Mouse (Mus musculus) frontal cortex, postnatal 36 days (tissue): ENCODE results near the gene Cdkl4.
"Not testable (repeated sequence)": the region's sequence is repeated elsewhere in the genome, so short reads cannot be mapped to it uniquely, and the experiment has no call there.

Source experiments
- DNase-seq, 2 experiments: peaks; one replicate each; pipeline ENCODE4 v3.0.0; 2022; ENCODE audit warnings: low spot score in 2 of 2

Cdkl4 gene

DNA sequence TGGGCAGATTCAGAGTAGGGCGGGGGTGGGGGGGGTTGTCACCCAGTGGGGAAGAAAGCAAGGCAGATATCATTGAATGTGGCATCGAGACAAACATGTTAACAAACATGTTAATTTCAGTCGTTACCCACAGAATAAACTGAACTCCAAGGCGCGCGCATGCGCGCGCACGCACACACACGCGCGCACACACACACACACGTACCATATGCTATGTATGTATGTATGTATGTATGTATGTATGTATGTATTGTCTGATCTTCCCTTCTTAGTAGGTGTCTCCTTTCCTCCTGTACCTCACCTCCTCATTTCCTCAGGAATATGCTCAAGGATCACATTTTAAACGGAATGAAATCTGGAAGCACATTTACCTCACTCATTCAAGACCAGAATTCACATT lies at the start of gene Cdkl4:
TSS of gene Cdkl4 (minus strand) at position 175 of the 400 bp plus-strand sequence.
- DNase-seq = no peak

DNA sequence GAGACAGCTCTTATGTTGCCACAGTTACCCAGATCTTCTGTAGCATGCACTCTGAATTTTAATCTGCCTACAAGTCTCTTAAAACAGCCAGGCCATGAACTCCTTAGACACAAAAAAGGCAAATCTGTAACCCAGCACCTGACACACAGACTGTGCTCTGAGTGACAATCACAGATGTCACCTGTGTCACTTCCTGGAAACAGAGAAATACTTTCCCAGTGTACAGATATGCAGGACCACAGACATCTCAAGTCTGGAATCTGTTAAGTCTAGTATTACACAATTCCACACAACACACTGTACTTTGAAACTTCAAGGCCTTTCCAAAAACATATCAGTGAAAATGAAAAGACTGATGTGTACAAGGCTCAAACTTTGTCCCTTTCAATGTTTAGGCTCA lies 47.4 kb upstream of the Cdkl4 start:
- no peak for DNase-seq

DNA sequence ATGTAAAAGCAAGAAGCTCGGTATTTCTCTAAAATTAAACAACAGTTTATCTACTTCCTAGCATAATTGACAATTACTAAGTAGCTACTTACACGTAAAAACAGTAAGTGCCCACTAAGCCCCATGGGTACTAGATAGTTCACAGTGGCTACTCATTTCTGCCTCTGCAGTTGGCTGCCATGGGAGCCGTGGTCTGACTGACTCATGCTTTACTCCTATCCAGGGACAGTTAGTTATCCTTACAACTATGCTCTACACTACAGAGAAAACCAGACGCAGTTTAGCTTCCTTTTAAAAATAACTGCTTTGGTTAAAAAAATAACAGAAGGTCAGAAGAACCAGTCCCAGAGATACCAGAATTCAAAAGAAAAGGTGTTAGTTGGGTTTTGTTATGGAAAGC lies 44.1 kb upstream of the Cdkl4 start:
- DNase-seq = no peak

DNA sequence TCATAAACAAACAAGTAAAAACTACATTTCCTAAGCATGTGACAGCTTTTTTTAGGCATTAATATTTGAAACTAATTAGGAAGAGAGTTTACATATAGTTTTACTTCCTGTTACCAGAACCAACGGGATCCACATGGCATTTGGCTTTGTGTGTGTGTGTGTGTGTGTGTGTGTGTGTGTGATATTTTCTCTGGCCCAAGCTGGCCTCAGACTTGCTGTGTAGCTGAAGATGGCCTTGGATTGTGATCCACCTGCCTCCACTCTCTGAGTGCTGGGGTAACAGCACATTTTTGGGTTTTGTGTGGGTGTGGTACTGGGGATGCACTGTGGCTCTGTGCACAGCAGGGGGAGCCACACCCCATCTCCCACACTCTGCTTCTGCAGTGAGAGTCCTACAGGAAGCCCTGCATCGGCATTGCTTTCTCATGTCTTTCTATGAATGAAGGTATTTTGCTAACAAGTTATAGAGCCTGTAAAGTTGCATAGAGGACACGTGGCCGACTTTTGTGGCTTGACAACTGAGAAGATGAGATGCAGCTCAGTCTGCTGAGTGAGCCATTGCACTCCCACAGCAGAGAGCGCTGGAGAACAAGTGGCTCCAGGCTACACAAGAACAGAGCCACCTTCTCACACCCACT lies 43.3 kb upstream of the Cdkl4 start:
- DNase-seq = peak; percentile 60 to 76

DNA sequence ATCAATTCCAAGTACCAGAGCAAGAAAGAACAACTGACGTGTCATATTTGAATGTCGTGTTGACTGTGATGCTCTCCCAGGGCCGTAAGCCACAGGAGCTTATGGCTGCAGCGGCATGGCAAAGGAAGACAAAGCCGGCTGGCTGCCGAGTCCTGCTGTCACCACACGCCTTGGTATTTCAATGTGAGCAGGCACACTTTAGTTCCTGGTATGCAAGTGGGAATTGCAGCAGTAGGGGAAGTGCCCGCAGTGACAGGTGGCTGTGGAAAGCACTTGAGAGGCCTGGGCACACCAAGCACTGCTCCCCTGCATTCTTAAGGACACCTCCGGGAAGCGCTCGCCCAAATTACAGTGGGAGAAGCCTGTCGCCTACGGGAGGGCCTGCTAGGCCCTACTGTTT lies 41.9 kb upstream of the Cdkl4 start:
- peak in 1 of 2 experiments; percentile 25 for DNase-seq

DNA sequence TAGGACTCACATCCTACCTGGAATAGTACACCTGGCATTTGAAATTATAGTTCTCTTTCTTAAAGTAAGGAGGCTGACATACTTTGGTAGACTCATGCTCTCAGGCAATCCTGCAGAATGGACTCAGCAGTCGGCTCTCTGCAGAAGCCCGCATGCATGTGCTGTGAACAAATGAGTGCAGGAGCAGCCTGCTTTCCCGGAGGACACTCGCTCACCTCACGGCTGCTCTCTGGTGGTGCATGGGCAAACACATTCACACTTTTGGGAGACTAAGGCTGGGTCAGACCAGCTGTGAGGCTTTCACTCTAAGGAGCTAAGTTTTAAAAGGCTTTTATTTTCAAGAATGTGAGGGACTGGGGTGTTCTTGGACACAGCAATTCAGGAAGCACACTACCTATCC lies 41.3 kb upstream of the Cdkl4 start:
- DNase-seq = no peak

DNA sequence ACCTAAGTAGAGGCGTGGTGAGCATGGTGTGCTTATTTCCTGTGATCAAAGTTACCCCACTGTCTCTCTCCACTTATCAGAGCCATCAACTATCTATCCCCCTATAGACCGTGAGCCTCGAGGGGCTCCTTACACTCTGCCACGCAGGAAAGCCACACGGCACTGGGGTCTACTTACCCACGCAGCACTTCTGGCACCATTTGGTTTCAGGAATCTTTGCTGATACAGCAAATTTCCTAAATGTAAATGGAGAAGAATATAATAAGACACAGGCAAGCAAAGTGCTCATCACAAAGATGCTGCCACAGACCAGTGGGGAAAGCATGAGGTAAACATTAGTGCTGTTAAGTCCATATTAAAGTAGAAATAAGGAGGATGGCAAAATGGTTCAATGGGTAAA lies 26.2 kb upstream of the Cdkl4 start:
- DNase-seq = no peak

DNA sequence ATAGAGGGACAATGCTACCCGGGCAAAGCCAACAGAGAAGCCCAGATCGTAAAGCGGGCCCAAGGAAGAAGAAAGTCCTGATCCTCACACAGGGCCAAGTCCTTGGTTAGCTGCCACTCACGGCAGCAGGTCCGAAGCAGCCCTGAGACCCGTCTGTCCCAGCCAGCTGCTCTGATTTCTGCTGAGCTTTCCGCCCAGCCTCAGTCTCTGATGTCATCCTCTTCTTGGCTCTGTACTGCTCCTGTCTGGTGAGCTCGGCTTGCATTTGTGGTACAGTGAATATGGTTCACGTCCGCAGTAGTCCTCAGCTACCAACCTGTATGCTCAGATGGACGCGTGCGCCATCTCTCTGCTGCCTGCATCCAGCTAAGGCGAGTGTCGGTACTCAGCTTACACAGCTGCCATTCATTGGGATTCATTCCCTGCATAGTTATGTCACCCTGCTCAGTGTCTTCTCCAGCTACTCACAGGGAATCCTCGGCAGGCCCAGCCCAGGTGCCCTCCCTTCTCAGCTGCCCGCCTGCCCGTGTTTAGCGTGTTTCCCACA lies 25.5 kb upstream of the Cdkl4 start:
- no peak for DNase-seq

DNA sequence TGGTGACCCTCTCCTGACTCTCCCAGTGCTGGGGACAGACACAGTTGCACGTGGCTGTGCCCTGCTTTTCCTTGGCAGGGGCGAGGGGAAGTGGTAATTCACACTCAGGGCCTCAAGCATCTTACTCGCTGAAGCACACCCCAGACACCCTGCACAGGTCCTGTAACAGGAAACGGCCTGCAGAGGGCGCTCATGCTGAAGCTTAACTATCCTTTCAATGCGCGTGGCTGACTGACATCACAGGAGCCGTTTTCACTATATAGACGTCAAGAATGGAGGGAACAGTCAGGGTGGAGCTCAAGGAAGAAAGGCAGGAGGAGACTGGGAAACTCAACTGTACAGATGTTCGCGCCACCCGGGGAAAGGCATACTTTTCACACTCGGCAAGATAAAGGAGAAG lies 23.8 kb upstream of the Cdkl4 start:
- DNase-seq = peak; percentile 57 to 63

DNA sequence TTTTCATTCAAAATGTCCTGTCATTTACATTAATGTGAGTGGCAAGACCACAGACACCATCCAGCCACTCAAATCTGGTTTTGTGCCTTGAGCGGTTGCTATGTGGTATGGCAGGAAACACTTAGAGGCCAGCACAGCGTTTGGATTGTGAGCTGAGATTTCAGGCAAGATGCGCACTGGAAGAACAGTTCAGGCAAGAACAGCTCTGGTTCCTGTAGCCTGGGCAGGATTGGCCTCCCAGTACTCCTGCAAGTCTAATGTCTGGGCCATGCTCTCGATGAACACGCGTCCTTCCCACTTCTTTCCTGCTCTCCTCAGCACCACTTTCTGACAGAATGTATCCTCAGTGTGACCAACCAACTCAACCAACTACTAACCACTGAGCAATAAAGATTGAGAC lies 5.4 kb upstream of the Cdkl4 start:
- no peak for DNase-seq

DNA sequence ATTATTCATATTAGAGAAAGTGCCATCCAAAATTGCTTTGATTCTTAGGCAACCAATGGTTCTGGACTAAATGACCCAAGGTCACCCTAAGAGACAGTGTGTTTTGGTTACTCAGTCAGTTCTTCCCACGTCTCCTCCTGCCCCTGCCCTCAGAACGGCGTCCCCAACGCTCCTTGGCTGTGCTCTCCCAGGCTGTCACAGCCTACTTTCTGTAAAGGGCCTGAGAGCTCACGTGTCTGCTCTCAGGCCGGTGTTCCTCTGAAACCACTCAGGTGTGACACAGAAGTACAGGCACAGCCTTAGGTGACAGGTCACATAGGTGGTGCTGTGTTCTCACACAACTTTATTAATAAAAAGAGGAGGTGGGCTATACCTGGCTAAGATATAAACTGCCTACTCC lies 2.3 kb upstream of the Cdkl4 start:
- no peak for DNase-seq

DNA sequence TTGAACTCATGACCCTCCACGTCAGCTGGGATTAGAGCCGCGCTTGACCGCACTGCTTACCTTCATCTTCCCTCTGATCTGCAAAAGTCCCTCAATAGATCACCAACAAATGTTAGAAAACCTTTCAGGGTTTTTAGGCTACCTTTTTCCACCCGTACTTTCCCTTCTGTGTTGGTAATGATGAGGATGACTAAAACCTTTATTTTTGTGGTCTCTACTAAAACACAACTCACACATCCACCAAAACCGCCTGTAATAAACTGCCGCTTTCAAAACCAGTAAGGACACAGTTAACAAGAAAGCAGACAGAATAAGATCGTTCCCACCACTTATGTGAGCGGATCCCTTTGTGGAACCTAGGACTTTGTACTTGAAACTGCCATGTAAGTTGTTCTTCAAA lies 1.5 kb upstream of the Cdkl4 start:
- DNase-seq = no peak

DNA sequence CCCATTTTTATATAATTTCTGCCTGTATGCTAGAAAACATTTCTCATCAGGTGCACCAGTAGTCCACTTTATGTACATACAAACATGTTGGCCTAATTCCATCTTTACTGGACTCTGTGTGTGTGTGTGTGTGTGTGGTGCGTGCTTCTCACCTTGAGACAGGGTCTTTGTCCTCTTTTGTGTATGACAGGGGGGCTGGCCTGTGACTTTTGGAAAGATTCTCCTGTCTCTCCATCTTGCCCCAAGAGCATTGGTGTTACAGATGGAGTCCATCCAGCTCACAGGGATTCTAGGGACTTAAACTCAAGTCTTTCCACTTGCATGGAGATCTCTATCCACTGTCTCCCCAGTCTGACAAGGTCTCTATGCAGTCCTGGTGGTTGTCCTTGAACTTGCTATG lies 428 bp upstream of the Cdkl4 start:
- no peak for DNase-seq

DNA sequence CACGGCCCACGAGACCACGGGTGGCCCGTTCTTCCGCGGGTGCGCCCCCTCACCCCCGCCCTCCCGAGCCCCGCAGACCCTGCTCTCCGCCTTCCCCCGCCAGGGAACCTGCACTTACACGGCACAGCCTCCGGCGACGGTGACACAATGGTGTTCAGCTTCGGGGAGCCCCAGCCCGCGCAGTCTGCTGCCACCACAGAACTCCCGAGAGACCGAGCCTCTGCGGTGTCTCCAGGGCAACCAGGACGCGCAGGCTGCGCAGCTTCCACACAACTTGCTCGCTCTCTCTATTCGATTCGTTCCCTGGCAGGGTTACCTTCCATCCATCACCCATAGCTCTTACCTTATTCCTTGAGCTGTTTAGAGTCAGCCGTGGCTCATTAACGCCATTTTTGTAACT lies 399 bp downstream of the Cdkl4 start:
- DNase-seq = peak; percentile 73 to 78

DNA sequence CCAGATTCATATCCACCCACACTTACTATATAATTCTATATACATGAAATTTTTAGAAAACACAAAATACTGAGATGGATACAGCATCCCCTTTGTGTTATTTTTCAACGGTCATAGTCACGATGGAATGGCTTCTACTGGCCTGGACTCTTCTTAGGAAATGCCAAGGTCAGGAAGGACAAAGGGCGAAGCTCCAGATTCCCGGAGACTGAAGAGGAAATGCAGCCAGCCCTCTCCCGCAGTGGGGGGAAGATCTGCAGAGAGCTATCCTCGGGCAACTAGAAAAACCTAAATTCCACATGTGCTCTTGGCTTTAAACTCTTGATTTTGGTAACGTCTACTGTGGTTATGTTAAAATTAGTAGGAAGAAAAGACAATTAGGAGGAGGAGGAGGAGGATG lies 2.6 kb downstream of the Cdkl4 start:
- DNase-seq = no peak

DNA sequence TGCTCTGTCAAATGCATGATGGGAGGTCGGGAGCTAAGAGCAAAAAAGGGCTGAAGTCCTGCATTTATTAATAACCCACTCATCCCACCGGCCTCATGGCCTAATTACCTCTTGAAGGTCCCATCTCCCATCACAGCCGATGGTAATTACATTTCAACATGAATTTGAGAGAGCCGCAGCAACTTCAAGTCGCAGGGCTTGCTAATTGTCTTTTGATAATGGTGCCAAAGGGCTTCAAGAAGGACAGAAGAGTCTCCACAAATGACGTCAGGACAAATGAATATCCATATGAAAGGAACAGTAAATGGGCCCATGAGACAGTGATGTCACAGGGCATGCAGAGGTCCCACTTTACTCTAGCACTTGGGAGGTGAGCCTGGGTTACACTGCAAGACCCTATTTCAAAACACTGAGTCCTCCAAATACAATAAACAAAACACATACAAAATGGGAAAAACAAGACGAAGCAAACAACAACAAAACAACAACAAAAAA lies 3.1 kb downstream of the Cdkl4 start:
- DNase-seq = no peak

DNA sequence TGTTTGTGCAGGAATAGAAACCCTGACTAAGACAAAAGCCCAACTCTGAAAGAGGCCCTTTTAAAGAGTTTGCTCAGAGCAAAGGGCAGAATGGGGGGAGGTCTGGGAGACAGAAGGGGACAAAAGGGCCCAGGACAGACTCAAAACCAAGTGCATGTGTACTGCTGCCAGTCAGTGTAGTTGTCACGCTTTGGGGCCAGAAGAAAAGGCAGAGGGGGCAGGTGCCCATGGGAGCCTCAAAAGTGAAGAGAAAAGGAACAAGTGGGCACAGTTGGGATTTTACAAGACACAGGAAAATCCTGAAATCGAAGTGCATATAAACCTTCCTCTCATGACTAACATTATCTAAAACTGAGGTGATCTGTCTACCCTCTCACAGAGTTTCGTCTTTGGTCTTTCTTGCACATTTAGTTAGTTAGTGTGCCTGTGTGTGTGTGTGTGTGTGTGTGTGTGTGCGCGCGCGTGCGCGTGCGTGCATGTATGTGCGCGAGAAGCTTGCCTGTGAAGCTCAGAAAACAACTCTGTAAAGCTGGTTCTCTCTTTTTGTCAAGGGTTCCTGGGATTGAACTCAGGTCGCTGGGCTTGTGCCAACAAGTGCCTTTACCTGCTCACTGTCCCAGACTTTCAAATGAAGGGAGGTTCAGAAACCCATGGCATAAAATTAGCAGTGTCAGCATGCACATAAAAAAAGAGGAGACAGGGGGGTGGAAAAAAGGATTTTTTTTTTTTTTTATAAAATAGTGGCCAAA lies 5.3 kb downstream of the Cdkl4 start:
- DNase-seq = no peak

DNA sequence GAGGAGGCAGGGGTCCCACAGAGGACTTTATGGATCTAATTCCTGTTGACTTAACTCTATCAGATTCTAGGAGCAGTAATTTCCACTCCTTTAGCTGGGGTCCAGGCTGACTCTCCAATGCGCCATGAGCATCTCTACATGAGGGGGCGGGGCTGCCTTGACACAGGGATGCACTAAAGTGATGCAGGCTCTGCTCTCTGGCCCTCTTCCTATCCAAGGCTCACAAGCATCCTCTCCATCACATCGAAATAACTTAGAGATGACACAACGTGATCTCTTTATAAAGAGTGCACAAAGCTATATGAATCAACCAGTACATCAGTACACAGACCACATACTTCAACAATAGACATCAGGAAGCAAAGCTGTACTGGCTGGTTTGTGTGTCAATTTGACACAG lies 6.2 kb downstream of the Cdkl4 start:
- no peak for DNase-seq

DNA sequence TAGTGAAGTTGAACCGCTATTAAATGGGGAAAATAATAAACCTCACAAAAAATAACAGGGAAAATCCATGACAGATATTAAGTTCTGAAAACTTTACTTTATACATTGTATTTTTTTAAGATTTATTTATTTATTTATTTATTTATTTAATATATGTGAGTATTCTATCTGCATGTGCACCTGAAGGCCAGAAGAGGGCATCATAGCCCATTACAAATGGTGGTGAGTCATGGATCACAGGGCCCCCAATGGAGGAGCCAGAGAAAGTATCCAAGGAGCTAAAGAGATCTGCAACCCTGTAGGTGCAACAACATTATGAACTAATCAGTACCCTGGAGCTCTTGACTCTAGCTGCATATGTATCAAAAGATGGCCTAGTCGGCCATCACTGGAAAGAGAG lies 7.9 kb downstream of the Cdkl4 start:
- DNase-seq = not testable (repeated sequence)

DNA sequence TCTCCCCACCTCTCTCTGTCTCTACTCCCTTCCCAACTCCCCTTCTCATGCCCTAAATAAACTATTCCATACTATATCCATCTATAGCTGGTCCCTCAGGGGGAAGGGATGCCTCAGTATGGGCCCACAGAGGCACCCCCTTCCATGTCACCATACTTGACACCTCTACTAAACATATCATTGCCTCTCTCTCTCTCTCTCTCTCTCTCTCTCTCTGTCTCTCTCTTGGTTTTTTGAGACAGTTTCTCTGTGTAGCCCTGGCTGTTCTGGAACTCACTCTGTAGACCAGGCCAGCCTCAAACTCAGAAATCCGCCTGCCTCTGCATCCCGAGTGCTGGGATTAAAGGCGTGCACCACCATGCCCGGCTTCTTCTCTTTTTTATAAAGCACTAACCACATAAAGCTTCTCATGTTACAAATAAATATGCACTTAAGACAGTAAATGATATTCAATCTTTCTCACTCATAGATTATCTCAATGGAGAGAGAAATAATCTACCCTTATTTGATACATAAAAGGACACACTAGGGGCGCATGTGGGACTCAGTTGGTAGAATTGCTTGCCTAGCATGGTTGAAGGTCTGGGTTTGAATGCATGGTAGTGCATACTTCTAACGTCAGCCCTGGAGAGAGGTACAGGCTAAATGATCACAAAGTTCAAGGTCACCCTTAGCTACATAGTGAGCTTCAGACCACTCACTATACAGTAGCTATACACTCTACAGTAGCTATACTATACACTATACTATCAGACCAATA lies 8.6 kb downstream of the Cdkl4 start:
- no peak for DNase-seq

DNA sequence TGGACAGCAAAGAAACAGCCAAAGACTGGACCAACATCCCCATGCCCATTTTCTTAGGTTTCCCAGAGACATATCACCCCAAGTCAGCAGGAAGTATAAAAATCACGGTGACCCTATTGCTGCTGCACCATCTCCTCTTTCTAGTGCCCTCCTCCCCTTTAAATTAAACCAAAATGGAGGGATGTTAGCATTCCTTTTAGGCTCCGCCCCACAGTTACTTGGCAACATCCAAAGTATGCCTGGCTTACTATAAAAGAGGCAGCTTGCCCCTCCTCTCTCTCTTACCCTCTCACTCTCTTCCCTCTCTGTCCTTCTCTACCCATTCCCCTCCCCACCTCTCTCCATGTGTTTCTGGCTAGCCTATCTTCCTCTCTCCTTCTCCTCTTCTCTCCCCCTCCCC lies 9.2 kb downstream of the Cdkl4 start:
- DNase-seq = no peak

DNA sequence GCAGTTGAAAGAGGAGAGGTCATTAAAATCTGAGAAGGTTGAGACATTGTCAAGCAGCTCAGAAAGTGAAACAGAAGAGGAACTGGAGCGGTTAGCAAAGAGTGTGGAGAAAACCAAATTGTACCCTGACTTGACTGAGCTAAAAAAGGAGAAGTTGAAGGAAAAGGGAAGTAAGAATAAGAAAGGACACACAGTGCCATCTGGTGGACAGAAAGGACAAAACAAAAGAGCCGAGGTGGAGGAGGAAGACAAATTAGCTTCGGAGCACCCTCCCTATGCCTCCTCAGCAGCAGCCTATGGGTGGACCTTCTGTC lies 13.0 kb downstream of the Cdkl4 start:
- DNase-seq = peak in 1 of 2 experiments; percentile 49
